Mouse (Mus musculus): Measurements from ENCODE around the gene Camkk1. TPM values are rescaled to one million over a fixed set of nuclear protein-coding genes. Genes with fewer than 3 reads are reported as not detected.

Camkk1 gene
- polyA plus RNA-seq, 1 experiment from 2014 or later, result 7.5 TPM

DNA sequence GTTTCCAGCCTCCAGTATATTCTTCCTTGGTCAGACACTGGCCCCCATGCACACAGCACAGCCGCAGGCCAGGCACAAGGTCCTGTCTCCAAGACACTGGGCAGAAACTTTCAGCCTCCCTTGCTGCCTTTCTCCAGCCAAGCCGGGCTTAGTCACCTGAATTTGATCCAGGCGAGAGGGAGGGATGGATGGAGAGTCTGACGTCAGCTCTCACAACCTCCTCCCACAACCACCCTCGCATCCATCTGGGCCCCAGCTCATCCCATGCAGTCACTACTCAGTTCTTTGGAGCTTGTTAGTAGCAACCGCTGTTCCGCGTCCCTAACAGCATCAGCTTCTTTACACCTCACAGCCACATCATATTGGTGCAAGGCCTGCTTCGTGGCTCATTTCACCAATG, 4.3 kb downstream of the Camkk1 start:
- H3K27ac ChIP-seq (ENCODE audit: low read length), result no peak overlapping the region
- H3K9ac ChIP-seq (ENCODE audit: low read length), result no peak overlapping the region
- no peaks in the 10 kb centered on the region for H3K36me3 ChIP-seq (ENCODE audit: control insufficient read depth, insufficient read depth, low read length)
- ATAC-seq (ENCODE audit: low read depth), result no peak
- no peak overlapping the region for H3K4me2 ChIP-seq (ENCODE audit: low read depth, low read length)
- H3K27me3 ChIP-seq (ENCODE audit: control insufficient read depth, insufficient read depth, low read depth, low read length), result peaks cover 19% of the 10 kb centered on the region
- 44% methylated on average over 9 of the region's 9 CpGs for WGBS
- H3K4me1 ChIP-seq (replicated peaks; ENCODE audit: control insufficient read depth, insufficient read depth, low read length), result peaks cover 32% of the 10 kb centered on the region
- H3K9me3 ChIP-seq (ENCODE audit: control insufficient read depth, low read length), result no peaks in the 10 kb centered on the region
- no peak overlapping the region for H3K4me3 ChIP-seq (ENCODE audit: low read length)

DNA sequence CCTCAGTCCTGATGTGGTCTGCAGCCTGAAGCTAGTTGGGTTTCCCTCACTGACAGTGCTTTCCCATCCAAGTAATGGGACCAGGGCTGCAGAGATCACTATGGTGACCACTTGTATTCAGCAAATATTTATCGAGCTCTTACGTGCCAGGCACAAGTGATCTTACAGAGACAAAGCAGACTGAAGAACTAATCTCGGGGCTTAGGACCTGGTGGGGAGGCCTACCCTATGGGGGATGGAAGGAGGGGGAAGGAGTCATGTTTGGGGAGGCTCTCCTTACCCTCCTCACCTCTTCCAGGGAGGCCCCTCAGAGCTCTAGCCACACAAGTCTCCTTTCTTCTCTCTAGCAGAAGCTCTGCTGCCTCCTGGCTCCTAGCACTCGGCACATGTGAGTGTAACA, 5.0 kb downstream of the Camkk1 start:
- no peak for ATAC-seq (ENCODE audit: low read depth)

DNA sequence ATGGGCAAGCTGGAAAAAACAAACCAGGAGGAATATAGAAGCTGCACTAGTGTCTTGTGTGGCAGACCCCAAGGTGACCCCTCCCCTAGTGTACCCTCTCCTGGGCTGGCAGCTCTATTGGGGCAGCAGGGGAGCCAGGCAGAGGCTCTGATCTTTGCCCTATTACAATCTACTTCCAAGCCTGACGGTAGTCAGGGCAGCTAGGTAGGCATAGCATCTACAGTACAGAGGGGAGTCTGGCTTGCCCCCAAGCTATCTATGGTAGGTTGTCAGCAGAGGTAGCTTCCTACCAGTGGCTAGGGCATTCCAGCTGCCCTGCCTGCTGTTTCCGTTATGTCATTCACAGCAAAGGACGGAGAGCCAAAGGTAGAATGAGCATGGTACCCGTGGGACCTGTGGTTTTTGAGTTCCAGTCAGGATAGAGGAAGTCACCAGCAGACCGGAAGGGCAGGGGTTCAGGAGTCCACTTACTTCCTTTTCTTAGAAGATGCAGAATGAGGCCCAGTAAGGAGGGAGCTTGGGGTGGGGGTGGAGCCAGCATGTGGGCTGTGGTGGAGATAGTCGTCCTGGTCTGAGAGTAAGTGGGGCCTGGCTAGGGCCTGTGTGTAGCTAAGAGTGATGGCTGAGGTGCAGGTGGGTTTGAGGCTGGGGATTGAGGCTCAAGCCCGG, 5.6 kb downstream of the Camkk1 start:
- Histone ChIP-seq H3K27me3 (ENCODE audit: control insufficient read depth, insufficient read depth, low read depth, low read length) (peaks cover 17% of the 10 kb centered on the region), H3K9me3 (ENCODE audit: control insufficient read depth, low read length) (no peaks in the 10 kb centered on the region), H3K4me2 (ENCODE audit: low read depth, low read length) (peak overlapping the region; percentile 15; the same call in 1 of the 2 replicates), H3K9ac (ENCODE audit: low read length) (peak overlapping the region; percentile 16; the same call in 1 of the 2 replicates), H3K36me3 (ENCODE audit: control insufficient read depth, insufficient read depth, low read length) (no peaks in the 10 kb centered on the region), H3K4me3 (ENCODE audit: low read length) (no peak overlapping the region), H3K4me1 (replicated peaks; ENCODE audit: control insufficient read depth, insufficient read depth, low read length) (peaks cover 26% of the 10 kb centered on the region), H3K27ac (ENCODE audit: low read length) (peak overlapping the region; percentile 38; the same call in 1 of the 2 replicates)
- WGBS, result 38% methylated on average over 7 of the region's 7 CpGs
- peak; percentile 4; the same call in 1 of the 2 replicates for ATAC-seq (ENCODE audit: low read depth)

More for the DNA sequence above, 5.0 kb downstream of the Camkk1 start:
- peaks cover 28% of the 10 kb centered on the region for H3K4me1 ChIP-seq (replicated peaks; ENCODE audit: control insufficient read depth, insufficient read depth, low read length)
- no peak overlapping the region for H3K4me3 ChIP-seq (ENCODE audit: low read length)
- H3K36me3 ChIP-seq (ENCODE audit: control insufficient read depth, insufficient read depth, low read length), result no peaks in the 10 kb centered on the region
- WGBS, result 35% methylated on average over 4 of the region's 4 CpGs
- H3K27ac ChIP-seq (ENCODE audit: low read length), result peak overlapping the region; percentile 38; the same call in 1 of the 2 replicates
- peak overlapping the region; percentile 16; the same call in 1 of the 2 replicates for H3K9ac ChIP-seq (ENCODE audit: low read length)
- no peak overlapping the region for H3K4me2 ChIP-seq (ENCODE audit: low read depth, low read length)
- H3K27me3 ChIP-seq (ENCODE audit: control insufficient read depth, insufficient read depth, low read depth, low read length), result peaks cover 19% of the 10 kb centered on the region
- H3K9me3 ChIP-seq (ENCODE audit: control insufficient read depth, low read length), result no peaks in the 10 kb centered on the region

DNA sequence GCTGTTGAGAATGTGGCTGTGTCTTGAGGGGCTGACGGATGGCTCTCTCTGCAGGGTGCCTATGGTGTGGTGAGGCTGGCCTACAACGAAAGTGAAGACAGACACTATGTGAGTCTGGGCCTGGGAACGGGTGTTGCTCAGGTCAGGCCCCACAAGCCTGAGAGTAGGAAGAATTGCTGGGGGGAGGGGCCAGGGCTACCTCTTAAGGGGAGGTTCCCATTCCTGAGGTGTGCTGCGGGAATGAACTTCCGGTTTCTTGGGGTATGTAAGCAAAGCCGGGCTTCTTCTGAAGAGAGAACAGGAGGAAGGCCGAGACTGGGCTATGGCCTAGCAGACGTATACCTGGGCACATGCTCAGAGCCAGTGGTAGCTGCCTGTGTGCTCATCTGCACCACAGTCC, 8.2 kb downstream of the Camkk1 start:
- no peaks in the 10 kb centered on the region for H3K27me3 ChIP-seq (ENCODE audit: control insufficient read depth, insufficient read depth, low read depth, low read length)
- H3K9me3 ChIP-seq (ENCODE audit: control insufficient read depth, low read length), result no peaks in the 10 kb centered on the region
- 34% methylated on average over 8 of the region's 8 CpGs for WGBS
- peaks cover 28% of the 10 kb centered on the region for H3K4me1 ChIP-seq (replicated peaks; ENCODE audit: control insufficient read depth, insufficient read depth, low read length)
- ATAC-seq (ENCODE audit: low read depth), result peak; percentile 8; the same call in 1 of the 2 replicates
- H3K4me2 ChIP-seq (ENCODE audit: low read depth, low read length), result no peak overlapping the region
- H3K27ac ChIP-seq (ENCODE audit: low read length), result no peak overlapping the region
- H3K9ac ChIP-seq (ENCODE audit: low read length), result peak overlapping the region; percentile 48
- H3K36me3 ChIP-seq (ENCODE audit: control insufficient read depth, insufficient read depth, low read length), result no peaks in the 10 kb centered on the region
- H3K4me3 ChIP-seq (ENCODE audit: low read length), result no peak overlapping the region

DNA sequence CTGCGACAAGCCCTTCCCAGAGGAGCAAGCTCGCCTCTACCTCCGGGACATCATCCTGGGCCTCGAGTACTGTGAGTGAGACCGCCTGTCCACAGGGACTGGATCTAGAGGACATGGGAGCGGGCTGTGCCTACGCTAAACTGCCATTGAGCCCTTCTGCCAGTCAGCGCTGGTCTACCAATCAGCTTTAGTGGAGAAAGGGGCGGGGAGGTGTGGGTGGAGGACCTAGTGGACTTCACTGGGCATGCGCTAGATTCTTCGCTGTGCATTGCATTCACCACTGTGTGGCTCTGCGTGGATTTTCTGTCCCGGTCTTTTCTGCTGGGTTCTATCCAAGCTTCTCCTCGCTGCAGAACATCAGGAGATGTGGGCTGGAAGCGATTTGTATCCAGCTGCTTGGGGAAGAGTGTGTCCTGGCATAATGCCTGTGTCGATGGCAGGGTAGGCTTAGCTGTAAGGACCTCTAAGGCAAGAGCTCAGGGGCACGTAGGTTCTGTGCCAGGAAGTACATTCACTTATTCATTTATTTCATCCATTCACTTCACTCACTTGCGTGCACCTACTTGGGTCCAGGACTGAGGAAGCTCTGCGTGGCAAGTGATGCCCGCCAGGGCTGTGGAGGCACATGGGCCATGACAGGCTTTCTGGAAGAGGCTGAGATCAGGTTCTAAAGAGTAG, 12.2 kb downstream of the Camkk1 start:
- Histone ChIP-seq H3K27ac (ENCODE audit: low read length) (peak overlapping the region; percentile 68), H3K4me1 (replicated peaks; ENCODE audit: control insufficient read depth, insufficient read depth, low read length) (peaks cover 8% of the 10 kb centered on the region; the same call in 1 of the 2 replicates), H3K36me3 (ENCODE audit: control insufficient read depth, insufficient read depth, low read length) (no peaks in the 10 kb centered on the region), H3K4me2 (ENCODE audit: low read depth, low read length) (peak overlapping the region; percentile 61), H3K4me3 (ENCODE audit: low read length) (peak overlapping the region; percentile 30), H3K9ac (ENCODE audit: low read length) (peak overlapping the region; percentile 58), H3K9me3 (ENCODE audit: control insufficient read depth, low read length) (no peaks in the 10 kb centered on the region), H3K27me3 (ENCODE audit: control insufficient read depth, insufficient read depth, low read depth, low read length) (no peaks in the 10 kb centered on the region)
- peak; percentile 96 for ATAC-seq (ENCODE audit: low read depth)
- WGBS, result 16% methylated on average over 20 of the region's 20 CpGs

DNA sequence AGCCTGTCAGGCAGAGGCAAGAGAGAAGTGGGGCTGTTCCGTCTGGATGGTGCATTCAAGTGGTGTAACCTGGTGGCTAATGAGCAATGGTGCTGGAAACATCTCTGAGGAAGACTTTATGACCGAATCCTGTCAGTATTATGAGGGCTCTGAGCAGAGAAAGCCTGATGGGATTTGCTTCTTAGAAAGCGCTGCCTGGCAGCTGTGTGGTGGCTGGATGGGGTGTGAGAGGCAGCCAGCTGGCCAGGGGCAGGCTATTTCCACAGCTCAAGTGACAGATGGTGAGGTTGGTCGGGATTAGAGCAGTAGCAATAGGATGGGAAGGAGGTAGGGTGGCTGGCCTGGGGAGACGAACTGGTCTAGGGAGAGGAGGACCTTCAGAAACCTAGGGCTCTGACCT, 12.7 kb downstream of the Camkk1 start:
- peak overlapping the region; percentile 51; the same call in 1 of the 2 replicates for H3K9ac ChIP-seq (ENCODE audit: low read length)
- H3K36me3 ChIP-seq (ENCODE audit: control insufficient read depth, insufficient read depth, low read length), result no peaks in the 10 kb centered on the region
- no peak for ATAC-seq (ENCODE audit: low read depth)
- no peak overlapping the region for H3K27ac ChIP-seq (ENCODE audit: low read length)
- H3K4me3 ChIP-seq (ENCODE audit: low read length), result no peak overlapping the region
- H3K4me1 ChIP-seq (replicated peaks; ENCODE audit: control insufficient read depth, insufficient read depth, low read length), result peaks cover 8% of the 10 kb centered on the region; the same call in 1 of the 2 replicates
- no peaks in the 10 kb centered on the region for H3K9me3 ChIP-seq (ENCODE audit: control insufficient read depth, low read length)
- WGBS, result 74% methylated on average over 5 of the region's 5 CpGs
- H3K4me2 ChIP-seq (ENCODE audit: low read depth, low read length), result peak overlapping the region; percentile 61; the same call in 1 of the 2 replicates
- H3K27me3 ChIP-seq (ENCODE audit: control insufficient read depth, insufficient read depth, low read depth, low read length), result no peaks in the 10 kb centered on the region

DNA sequence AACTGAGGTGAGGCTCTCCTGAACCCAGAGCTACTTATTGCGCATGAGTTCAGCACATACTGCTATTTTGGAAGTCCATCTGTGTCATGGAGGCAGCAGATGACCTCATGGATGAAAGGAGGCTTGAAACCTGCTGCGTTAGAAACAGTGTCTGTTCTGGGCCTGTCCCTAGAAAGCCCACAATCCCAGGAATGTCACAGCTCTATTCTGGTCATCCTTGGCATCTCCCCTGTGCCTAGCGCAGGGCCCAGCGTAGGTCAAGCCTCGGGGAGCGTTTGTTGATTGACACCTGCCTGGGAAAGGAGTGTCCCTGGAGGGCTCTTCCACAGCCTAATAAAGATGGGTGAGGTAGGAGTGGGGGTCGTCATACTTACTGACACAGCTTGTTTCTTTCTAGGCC, 17.3 kb downstream of the Camkk1 start:
- H3K4me1 ChIP-seq (replicated peaks; ENCODE audit: control insufficient read depth, insufficient read depth, low read length), result peaks cover 3% of the 10 kb centered on the region; the same call in 1 of the 2 replicates
- WGBS, result 78% methylated on average over 7 of the region's 7 CpGs
- H3K27me3 ChIP-seq (ENCODE audit: control insufficient read depth, insufficient read depth, low read depth, low read length), result no peaks in the 10 kb centered on the region
- H3K9me3 ChIP-seq (ENCODE audit: control insufficient read depth, low read length), result no peaks in the 10 kb centered on the region
- H3K36me3 ChIP-seq (ENCODE audit: control insufficient read depth, insufficient read depth, low read length), result no peaks in the 10 kb centered on the region
- no peak for ATAC-seq (ENCODE audit: low read depth)
- H3K27ac ChIP-seq (ENCODE audit: low read length), result no peak overlapping the region
- H3K4me3 ChIP-seq (ENCODE audit: low read length), result no peak overlapping the region
- H3K9ac ChIP-seq (ENCODE audit: low read length), result no peak overlapping the region
- no peak overlapping the region for H3K4me2 ChIP-seq (ENCODE audit: low read depth, low read length)

DNA sequence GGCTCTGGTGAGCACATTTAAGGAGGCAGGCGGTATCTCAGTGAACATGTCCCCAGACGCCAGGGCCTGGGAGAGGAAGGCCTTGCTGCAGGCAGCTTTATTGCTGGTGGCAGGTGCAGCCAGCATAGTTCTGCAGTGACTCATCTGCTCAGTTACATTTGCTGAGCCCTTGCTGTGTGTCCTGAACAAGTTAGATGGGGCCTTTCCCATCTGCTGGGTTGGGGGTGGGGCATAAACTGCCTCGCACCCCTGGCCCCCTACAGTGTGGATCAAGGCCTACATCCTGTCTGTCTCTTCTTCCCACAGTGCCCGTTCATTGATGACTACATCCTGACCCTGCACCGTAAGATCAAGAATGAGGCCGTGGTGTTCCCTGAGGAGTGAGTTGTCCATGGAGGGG, 18.1 kb downstream of the Camkk1 start:
- no peaks in the 10 kb centered on the region for H3K27me3 ChIP-seq (ENCODE audit: control insufficient read depth, insufficient read depth, low read depth, low read length)
- 59% methylated on average over 6 of the region's 6 CpGs for WGBS
- no peaks in the 10 kb centered on the region for H3K9me3 ChIP-seq (ENCODE audit: control insufficient read depth, low read length)
- H3K4me3 ChIP-seq (ENCODE audit: low read length), result no peak overlapping the region
- no peak overlapping the region for H3K4me2 ChIP-seq (ENCODE audit: low read depth, low read length)
- H3K9ac ChIP-seq (ENCODE audit: low read length), result no peak overlapping the region
- ATAC-seq (ENCODE audit: low read depth), result no peak
- no peaks in the 10 kb centered on the region for H3K36me3 ChIP-seq (ENCODE audit: control insufficient read depth, insufficient read depth, low read length)
- H3K27ac ChIP-seq (ENCODE audit: low read length), result no peak overlapping the region
- H3K4me1 ChIP-seq (replicated peaks; ENCODE audit: control insufficient read depth, insufficient read depth, low read length), result no peaks in the 10 kb centered on the region

DNA sequence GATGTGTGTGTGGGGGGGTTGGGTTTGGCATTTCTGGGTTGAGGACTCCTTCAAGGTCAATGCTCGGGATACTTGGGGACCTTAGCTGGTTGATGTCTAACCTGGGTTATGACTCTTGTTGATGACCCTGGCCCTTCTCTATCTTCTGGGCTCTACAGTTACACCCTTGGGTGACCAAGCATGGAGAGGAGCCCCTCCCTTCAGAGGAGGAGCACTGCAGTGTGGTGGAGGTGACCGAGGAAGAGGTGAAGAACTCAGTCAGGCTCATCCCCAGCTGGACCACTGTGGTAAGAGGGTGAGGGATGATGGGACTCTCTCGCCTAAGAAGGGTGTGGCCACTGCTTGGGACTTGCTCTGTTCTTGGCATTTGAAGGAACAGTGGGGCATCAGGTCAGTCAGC, 18.9 kb downstream of the Camkk1 start:
- ATAC-seq (ENCODE audit: low read depth), result no peak
- H3K9me3 ChIP-seq (ENCODE audit: control insufficient read depth, low read length), result no peaks in the 10 kb centered on the region
- no peak overlapping the region for H3K27ac ChIP-seq (ENCODE audit: low read length)
- H3K27me3 ChIP-seq (ENCODE audit: control insufficient read depth, insufficient read depth, low read depth, low read length), result no peaks in the 10 kb centered on the region
- no peak overlapping the region for H3K4me2 ChIP-seq (ENCODE audit: low read depth, low read length)
- no peak overlapping the region for H3K9ac ChIP-seq (ENCODE audit: low read length)
- H3K36me3 ChIP-seq (ENCODE audit: control insufficient read depth, insufficient read depth, low read length), result no peaks in the 10 kb centered on the region
- H3K4me3 ChIP-seq (ENCODE audit: low read length), result no peak overlapping the region
- WGBS, result 91% methylated on average over 3 of the region's 3 CpGs
- no peaks in the 10 kb centered on the region for H3K4me1 ChIP-seq (replicated peaks; ENCODE audit: control insufficient read depth, insufficient read depth, low read length)

All from lung, embryonic 16.5 days (tissue).